Mouse (Mus musculus) liver, postnatal 0 days (tissue): ENCODE measurements around the gene Bpifb2. TPM values are rescaled to one million over a fixed set of nuclear protein-coding genes. Genes with fewer than 3 reads are reported as not detected.
"Not testable (repeated sequence)": the region's sequence is repeated elsewhere in the genome, so short reads cannot be mapped to it uniquely, and the experiment has no call there.

Experiments used
- ATAC-seq: fragments of 200-750 bp; cut with Nextera tagmentation; 2 replicates; pipeline ENCODE4 v1.8.0; 2017; ENCODE audit warnings: mild to moderate bottlenecking, moderate library complexity
- DNase-seq: peaks from one replicate; pipeline ENCODE4 v3.0.0-alpha.2; 2016
- H3K27ac ChIP-seq: fragments of 300-500 bp; sonication (generic); 2 replicates; pipeline ENCODE4 v1.5.1; 2014; ENCODE audit warnings: antibody characterized with exemption, moderate library complexity, mild to moderate bottlenecking, low read depth
- H3K27me3 ChIP-seq: fragments of 300-500 bp; sonication (generic); 2 replicates; pipeline ENCODE4 v1.6.1; 2014; ENCODE audit warnings: low read length, control low read depth, mixed read lengths; ENCODE audit not compliant: insufficient read depth
- H3K36me3 ChIP-seq: fragments of 300-500 bp; sonication (generic); replicated peaks from 2 replicates; pipeline ENCODE4 v1.6.1; 2014; ENCODE audit warnings: mild to moderate bottlenecking, control low read depth, low read length, moderate library complexity, mixed read lengths; ENCODE audit not compliant: insufficient read depth
- H3K4me1 ChIP-seq: fragments of 300-500 bp; sonication (generic); 2 replicates; pipeline ENCODE4 v1.6.1; 2014; ENCODE audit warnings: antibody characterized with exemption, mild to moderate bottlenecking, control low read depth; ENCODE audit not compliant: insufficient read depth
- H3K4me2 ChIP-seq: fragments of 300-500 bp; sonication (generic); 2 replicates; pipeline ENCODE4 v1.6.1; 2014; ENCODE audit warnings: low read depth, mild to moderate bottlenecking, low read length, moderate library complexity, mixed read lengths
- H3K4me3 ChIP-seq: fragments of 300-500 bp; sonication (generic); 2 replicates; pipeline ENCODE4 v1.5.1; 2014; ENCODE audit warnings: low read depth, low read length
- H3K9ac ChIP-seq: fragments of 300-500 bp; sonication (generic); replicated peaks from 2 replicates; pipeline ENCODE4 v1.6.1; 2014; ENCODE audit warnings: mild to moderate bottlenecking, moderate library complexity
- H3K9me3 ChIP-seq: fragments of 300-500 bp; sonication (generic); 2 replicates; pipeline ENCODE4 v1.6.1; 2016; ENCODE audit warnings: mild to moderate bottlenecking, control low read depth, low read length, mixed read lengths
- CTCF ChIP-seq: sonication (generic); IDR thresholded peaks from 2 replicates; pipeline ENCODE4 v1.5.1; 2016; ENCODE audit warnings: antibody characterized with exemption, low read depth
- EP300 ChIP-seq: IDR thresholded peaks from 2 replicates; pipeline ENCODE4 v1.6.1; 2016; ENCODE audit warnings: antibody characterized with exemption, low read depth, mild to moderate bottlenecking
- WGBS: fragments of 180-500 bp; shearing (Covaris S2); extraction: QIAGEN DNeasy Blood & Tissue Kit; methylation state at CpG from one replicate; pipeline ENCODE4 v1.1.7; 2014; ENCODE audit not compliant: insufficient replicate concordance; 5-methylcytosine and 5-hydroxymethylcytosine counted together
- polyA plus RNA-seq: library from polyadenylated mRNA; unstranded; fragments of >200 nt; fragmentation: Nextera tagmentation; extraction: Ambion mirVana; gene quantifications from 2 replicates; pipeline ENCODE4 v1.2.1, GENCODE M21; 2015

Bpifb2 gene
- polyA plus RNA-seq: not detected in 2 replicates

DNA sequence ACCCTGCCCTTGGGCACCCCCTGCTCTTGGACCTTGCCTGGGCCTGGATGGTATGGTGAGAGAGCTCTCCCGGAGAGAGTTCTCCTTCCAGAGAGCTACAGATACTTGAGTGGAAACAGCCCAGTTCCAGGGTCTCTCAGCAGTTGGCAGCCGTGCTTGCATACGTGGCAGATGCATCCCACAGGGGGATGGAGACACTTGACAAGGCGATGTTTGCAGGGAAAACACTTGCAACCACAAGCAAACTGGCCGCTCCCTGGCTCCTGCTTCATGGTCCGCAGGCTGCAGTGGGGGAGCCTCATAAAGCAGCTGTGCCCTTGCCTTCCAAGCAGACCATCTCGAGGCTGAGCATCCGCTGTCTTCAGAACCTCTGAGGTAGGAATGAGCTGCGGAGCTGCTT is at the start of gene Bpifb2:
Gene Bpifb2, plus strand, starts transcription at position 301 of the 400 bp plus-strand sequence.
- H3K27me3 ChIP-seq: no peaks in the 10 kb centered on the region
- H3K4me1 ChIP-seq: no peaks in the 10 kb centered on the region
- DNase-seq: no peak
- H3K36me3 ChIP-seq: no peaks in the 10 kb centered on the region
- ATAC-seq: no peak
- no peak within 1 kb of the TSS for H3K4me3 ChIP-seq
- no peaks in the 10 kb centered on the region for H3K9me3 ChIP-seq
- no peak within 1 kb of the TSS for H3K4me2 ChIP-seq
- 62% methylated on average over 9 of the region's 9 CpGs for WGBS
- TF ChIP-seq CTCF (no peak), EP300 (no peak)
- H3K27ac ChIP-seq: no peak within 1 kb of the TSS
- no peak within 1 kb of the TSS for H3K9ac ChIP-seq

GRCm38 (mm10) chr2:153825900-153826299 is 48.9 kb upstream of the Bpifb2 start:
- not testable (repeated sequence) for H3K4me2 ChIP-seq, H3K4me1 ChIP-seq, H3K36me3 ChIP-seq, H3K27ac ChIP-seq, H3K9ac ChIP-seq, H3K4me3 ChIP-seq, DNase-seq, H3K9me3 ChIP-seq, H3K27me3 ChIP-seq
- 0 out of 2 replicates have a peak, but pooled peaks have one; percentile 25 for ATAC-seq
- WGBS: 66% methylated on average over 32 of the region's 32 CpGs

- ATAC-seq (no peak), DNase-seq (no peak)
- no peaks in the 10 kb centered on the region for H3K36me3 ChIP-seq
- no peak overlapping the region for H3K9ac ChIP-seq
- H3K4me2 ChIP-seq: no peak overlapping the region
- 71% methylated on average over 8 of the region's 8 CpGs for WGBS
- H3K4me1 ChIP-seq: no peaks in the 10 kb centered on the region
- H3K27ac ChIP-seq: no peak overlapping the region
- TF ChIP-seq EP300: no peak
- no peak for TF ChIP-seq CTCF
- H3K4me3 ChIP-seq: no peak overlapping the region
- H3K27me3 ChIP-seq: no peaks in the 10 kb centered on the region
- no peaks in the 10 kb centered on the region for H3K9me3 ChIP-seq
Observed at GRCm38 (mm10) chr2:153827171-153827830, 47.5 kb upstream of the Bpifb2 start.

DNA sequence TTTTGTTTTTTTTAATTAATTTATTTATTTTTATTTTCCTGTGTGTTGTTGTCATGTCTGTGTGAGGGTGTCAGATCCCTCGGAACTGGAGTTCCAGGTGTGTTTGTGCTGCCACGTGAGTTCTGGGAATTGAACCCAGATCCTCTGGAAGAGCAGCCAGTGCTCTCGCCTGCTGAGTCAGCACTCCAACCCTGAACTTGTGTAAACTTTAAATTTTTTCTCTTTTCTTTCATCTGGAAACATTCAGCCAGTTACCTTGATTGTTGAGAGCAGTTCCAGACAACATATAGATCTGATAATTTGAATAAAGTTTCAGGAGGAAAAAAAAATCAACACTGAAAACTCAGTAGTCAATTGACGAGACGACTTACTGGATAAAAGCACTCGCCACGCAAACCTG is 46.1 kb upstream of the Bpifb2 start:
- Histone ChIP-seq H3K4me2 (no peak overlapping the region), H3K36me3 (no peaks in the 10 kb centered on the region), H3K4me1 (no peaks in the 10 kb centered on the region), H3K9ac (no peak overlapping the region), H3K9me3 (no peaks in the 10 kb centered on the region), H3K27me3 (no peaks in the 10 kb centered on the region), H3K4me3 (no peak overlapping the region), H3K27ac (no peak overlapping the region)
- no peak for DNase-seq
- 75% methylated on average over 7 of the region's 7 CpGs for WGBS
- no peak for ATAC-seq
- TF ChIP-seq CTCF (no peak), EP300 (no peak)

DNA sequence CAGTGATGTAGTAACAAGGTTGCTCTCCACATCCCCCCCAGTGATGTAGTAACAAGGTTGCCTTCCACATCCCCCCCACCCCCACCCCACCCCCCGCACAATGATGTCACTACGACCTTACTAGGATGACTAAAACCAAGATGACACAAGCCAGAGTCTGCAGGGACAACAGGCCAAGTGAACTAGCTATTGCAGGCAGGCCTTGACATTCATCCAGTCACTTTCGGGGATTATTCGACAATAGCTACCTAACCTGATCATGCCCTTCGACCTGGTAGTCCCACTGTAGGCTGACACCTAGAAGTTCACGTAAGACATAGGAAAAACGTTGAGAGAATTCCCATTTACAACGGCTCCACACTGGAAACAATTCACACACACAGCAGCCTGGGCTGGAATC is 41.6 kb upstream of the Bpifb2 start:
- Histone ChIP-seq H3K27ac (no peak overlapping the region), H3K4me1 (no peaks in the 10 kb centered on the region), H3K36me3 (no peaks in the 10 kb centered on the region), H3K9me3 (no peaks in the 10 kb centered on the region), H3K4me2 (no peak overlapping the region), H3K4me3 (no peak overlapping the region), H3K27me3 (no peaks in the 10 kb centered on the region), H3K9ac (no peak overlapping the region)
- ATAC-seq (no peak), DNase-seq (no peak)
- TF ChIP-seq EP300 (no peak), CTCF (no peak)
- 74% methylated on average over 8 of the region's 8 CpGs for WGBS

GRCm38 (mm10) chr2:153842854-153843253 is 32.0 kb upstream of the Bpifb2 start:
- H3K27me3 ChIP-seq: no peaks in the 10 kb centered on the region
- no peak for DNase-seq
- no peak for ATAC-seq
- H3K4me3 ChIP-seq: no peak overlapping the region
- H3K4me2 ChIP-seq: no peak overlapping the region
- no peaks in the 10 kb centered on the region for H3K36me3 ChIP-seq
- H3K9ac ChIP-seq: no peak overlapping the region
- TF ChIP-seq CTCF (no peak), EP300 (no peak)
- no peaks in the 10 kb centered on the region for H3K9me3 ChIP-seq
- H3K4me1 ChIP-seq: no peaks in the 10 kb centered on the region
- H3K27ac ChIP-seq: no peak overlapping the region
- WGBS: 71% methylated on average over 8 of the region's 8 CpGs

DNA sequence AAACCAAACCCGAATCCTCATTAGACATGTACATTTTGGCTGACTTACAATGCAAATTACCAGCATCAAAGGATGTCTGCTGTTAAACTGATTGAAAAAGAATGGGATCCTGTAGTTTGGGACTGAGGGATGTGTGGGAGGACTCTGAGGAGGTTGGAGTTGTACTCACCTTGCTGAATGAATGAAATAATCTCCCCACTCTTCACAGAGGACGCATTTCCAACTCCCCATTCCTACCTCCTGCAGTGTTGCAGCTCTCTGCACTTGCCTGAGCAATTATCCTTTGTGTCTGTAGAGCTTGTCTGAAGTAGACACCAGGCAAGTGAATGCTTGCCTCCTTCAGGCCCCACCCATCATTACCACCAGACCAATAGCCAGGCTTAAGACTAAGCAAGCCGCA is 26.5 kb upstream of the Bpifb2 start:
- no peak overlapping the region for H3K27ac ChIP-seq
- H3K4me3 ChIP-seq: no peak overlapping the region
- H3K9me3 ChIP-seq: no peaks in the 10 kb centered on the region
- H3K9ac ChIP-seq: no peak overlapping the region
- H3K36me3 ChIP-seq: no peaks in the 10 kb centered on the region
- H3K27me3 ChIP-seq: no peaks in the 10 kb centered on the region
- TF ChIP-seq EP300 (no peak), CTCF (no peak)
- H3K4me2 ChIP-seq: no peak overlapping the region
- 85% methylated on average over 3 of the region's 3 CpGs for WGBS
- H3K4me1 ChIP-seq: no peaks in the 10 kb centered on the region
- DNase-seq (no peak), ATAC-seq (no peak)
